Mouse (Mus musculus) limb, embryonic 10.5 days (tissue): Measurements from ENCODE around the gene Ccdc187. TPM values are rescaled to one million over a fixed set of nuclear protein-coding genes. Genes with fewer than 3 reads are reported as not detected.

ENCODE experiments used
- polyA plus RNA-seq: library from polyadenylated mRNA; unstranded; fragments of >200 nt; fragmentation: Nextera tagmentation; extraction: Ambion mirVana; gene quantifications from 2 replicates; pipeline ENCODE4 v1.2.1, GENCODE M21; 2016

Ccdc187 gene
- polyA plus RNA-seq, 1 experiment from 2014 or later, result 0.01 TPM

Other genes with a start within 250 kb of the Ccdc187 start
- 3.2 and 3.6 TPM in 2 replicates for gene Nacc2, start 171.3 kb downstream of the Ccdc187 start, polyA plus RNA-seq
- gene Lhx3, start 86.3 kb downstream of the Ccdc187 start, polyA plus RNA-seq, result 0.18 TPM in 1 of 2 replicates, not detected in the other
- 14.7 and 16.1 TPM in 2 replicates for gene Qsox2, start 57.0 kb downstream of the Ccdc187 start, polyA plus RNA-seq
- gene Gpsm1, start 21.0 kb upstream of the Ccdc187 start, polyA plus RNA-seq, result 83.6 and 91.4 TPM in 2 replicates
- 33.9 and 36.8 TPM in 2 replicates for gene Dnlz, start 57.6 kb upstream of the Ccdc187 start, polyA plus RNA-seq
- 0.49 and 0.54 TPM in 2 replicates for gene Card9, start 66.4 kb upstream of the Ccdc187 start, polyA plus RNA-seq
- 41.4 and 42.1 TPM in 2 replicates for gene Snapc4, start 86.1 kb upstream of the Ccdc187 start, polyA plus RNA-seq
- gene Entr1, start 94.8 kb upstream of the Ccdc187 start, polyA plus RNA-seq, result 127 and 148 TPM in 2 replicates
- gene Pmpca, start 94.8 kb upstream of the Ccdc187 start, polyA plus RNA-seq, result 142 and 149 TPM in 2 replicates
- 30.6 and 35.3 TPM in 2 replicates for gene Inpp5e, start 114.6 kb upstream of the Ccdc187 start, polyA plus RNA-seq
- 29.4 and 37.1 TPM in 2 replicates for gene Sec16a, start 150.7 kb upstream of the Ccdc187 start, polyA plus RNA-seq
- gene Notch1, start 222.1 kb upstream of the Ccdc187 start, polyA plus RNA-seq, result 8.5 and 11.8 TPM in 2 replicates